Mouse (Mus musculus) C2C12 (cell line): ENCODE results near the gene Wdsub1.

Source experiments
- CTCF ChIP-seq: IDR thresholded peaks from one replicate; pipeline ENCODE4 v1.5.1; 2011; ENCODE audit not compliant: control insufficient read depth, insufficient read depth, insufficient read length
- FOSL1 ChIP-seq: IDR thresholded peaks from one replicate; pipeline ENCODE4 v1.8.0; 2011; ENCODE audit warnings: mild to moderate bottlenecking, low read length; ENCODE audit not compliant: poor library complexity, insufficient read depth, severe bottlenecking
- MYOG ChIP-seq: IDR thresholded peaks from one replicate; pipeline ENCODE4 v1.6.1; 2011; ENCODE audit not compliant: control insufficient read depth, insufficient read length; ENCODE audit errors: extremely low read depth
- USF1 ChIP-seq: IDR thresholded peaks from one replicate; pipeline ENCODE4 v1.6.1; 2011; ENCODE audit warnings: low read depth, mild to moderate bottlenecking, control low read depth, moderate library complexity

- TF ChIP-seq CTCF (no peak), USF1 (no peak), FOSL1 (no peak), MYOG (no peak)
Observed at GRCm38 (mm10) chr2:59828103-59828655, 54.2 kb downstream of the Wdsub1 start.
